Mouse (Mus musculus): ENCODE data around the gene Kera. TPM values are rescaled to one million over a fixed set of nuclear protein-coding genes. Genes with fewer than 3 reads are reported as not detected.

Kera gene
- total and polyA plus RNA-seq, 3 experiments = not detected

Other genes with a start within 250 kb of the Kera start
- not detected in 2 replicates for gene Dcn, start 127.3 kb upstream of the Kera start, total RNA-seq (2012; rRNA removed)
- not detected for gene Dcn, start 127.3 kb upstream of the Kera start, polyA plus RNA-seq (2012; ENCODE audit: insufficient read depth in 1 of 2, insufficient read length in 2 of 2, low read depth in 1 of 2, low replicate concordance in 2 of 2, missing spikeins in 1 of 2)
- not detected in 2 replicates for gene Lum, start 41.8 kb upstream of the Kera start, total RNA-seq (2012; rRNA removed)
- not detected for gene Lum, start 41.8 kb upstream of the Kera start, polyA plus RNA-seq (2012; ENCODE audit: insufficient read depth in 1 of 2, insufficient read length in 2 of 2, low read depth in 1 of 2, low replicate concordance in 2 of 2, missing spikeins in 1 of 2)
- not detected in 2 replicates for gene Epyc, start 37.2 kb downstream of the Kera start, total RNA-seq (2012; rRNA removed)
- gene Epyc, start 37.2 kb downstream of the Kera start, polyA plus RNA-seq (2012; ENCODE audit: insufficient read depth in 1 of 2, insufficient read length in 2 of 2, low read depth in 1 of 2, low replicate concordance in 2 of 2, missing spikeins in 1 of 2) = not detected
- not detected in 2 replicates for gene Ccer1, start 86.2 kb downstream of the Kera start, total RNA-seq (2012; rRNA removed)
- not detected for gene Ccer1, start 86.2 kb downstream of the Kera start, polyA plus RNA-seq (2012; ENCODE audit: insufficient read depth in 1 of 2, insufficient read length in 2 of 2, low read depth in 1 of 2, low replicate concordance in 2 of 2, missing spikeins in 1 of 2)
- not detected in 2 replicates for gene C030005K15Rik, start 119.9 kb downstream of the Kera start, total RNA-seq (2012; rRNA removed)
- not detected for gene C030005K15Rik, start 119.9 kb downstream of the Kera start, polyA plus RNA-seq (2012; ENCODE audit: insufficient read depth in 1 of 2, insufficient read length in 2 of 2, low read depth in 1 of 2, low replicate concordance in 2 of 2, missing spikeins in 1 of 2)

Data from MEL (cell line).